Mouse (Mus musculus) lung, postnatal 4 days (tissue): ENCODE measurements at regions not wholly inside any gene's neighbourhood (a gene's known extent, or its start where the extent isn't known, plus 50 kb on each side); places are given as distances from the start of the nearest gene placed in this dataset.
A peak's percentile ranks its signal among the peaks of the same experiment; 100 is the strongest.

Source experiments
- DNase-seq, 2 experiments: peaks; one replicate each; pipeline ENCODE4 v3.0.0; 2021

- peak in 1 of 2 experiments; percentile 17 for DNase-seq
These were observed 66.8 kb upstream of the Zbtb20 start for GRCm38 (mm10) chr16:42808864-42809263.

- DNase-seq, result no peak
These were observed 68.1 kb upstream of the Zbtb20 start for GRCm38 (mm10) chr16:42807536-42807935.

DNA sequence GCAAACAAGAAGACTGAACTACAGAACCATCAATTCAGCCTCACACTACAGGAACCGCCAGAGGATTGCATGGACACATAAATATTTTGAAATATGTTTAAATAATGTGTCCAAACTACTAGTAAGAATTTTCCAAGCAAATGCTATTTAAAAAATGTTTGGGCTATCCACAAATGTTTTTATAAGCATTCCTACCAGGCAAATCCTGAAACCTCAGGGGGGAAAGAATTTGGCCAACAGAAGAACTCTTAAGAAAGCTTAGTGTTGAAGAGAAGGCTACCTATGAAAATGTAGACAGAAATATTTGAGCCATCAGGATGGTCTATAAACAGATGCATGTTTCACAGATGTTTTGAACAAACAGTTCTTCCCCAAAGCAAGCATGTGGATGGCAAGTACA is 72.1 kb upstream of the Zbtb20 start:
- DNase-seq, result no peak

DNA sequence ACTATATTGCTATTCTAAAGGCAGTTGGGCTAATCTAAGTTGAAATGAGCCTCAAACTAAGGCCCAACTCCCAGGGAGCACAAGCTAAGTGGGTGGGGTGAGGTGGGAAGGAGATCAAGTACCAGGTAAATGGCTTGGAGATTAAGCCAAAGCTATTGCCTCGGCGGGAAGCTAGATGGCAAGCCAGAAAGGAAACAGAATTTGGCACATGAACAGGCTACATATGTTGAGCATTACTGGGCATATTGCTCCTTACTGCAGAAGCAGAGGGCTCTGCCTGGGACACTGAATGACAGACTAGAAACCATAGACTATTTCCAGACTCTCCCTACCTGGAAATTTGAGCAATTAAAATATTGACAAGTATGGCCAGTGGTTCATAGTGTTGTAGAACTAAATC is 83.1 kb upstream of the Zbtb20 start:
- no peak for DNase-seq

- no peak for DNase-seq
These were observed 91.0 kb upstream of the Zbtb20 start for GRCm38 (mm10) chr16:42784712-42785111.

GRCm38 (mm10) chr16:42784031-42784430 is 91.7 kb upstream of the Zbtb20 start:
- DNase-seq, result no peak

- peak; percentile 52 to 69 for DNase-seq
These were observed 93.5 kb upstream of the Zbtb20 start for GRCm38 (mm10) chr16:42782091-42782679.

- peak in 1 of 2 experiments; percentile 24 for DNase-seq
These were observed 94.3 kb upstream of the Zbtb20 start for GRCm38 (mm10) chr16:42781096-42782071.

DNA sequence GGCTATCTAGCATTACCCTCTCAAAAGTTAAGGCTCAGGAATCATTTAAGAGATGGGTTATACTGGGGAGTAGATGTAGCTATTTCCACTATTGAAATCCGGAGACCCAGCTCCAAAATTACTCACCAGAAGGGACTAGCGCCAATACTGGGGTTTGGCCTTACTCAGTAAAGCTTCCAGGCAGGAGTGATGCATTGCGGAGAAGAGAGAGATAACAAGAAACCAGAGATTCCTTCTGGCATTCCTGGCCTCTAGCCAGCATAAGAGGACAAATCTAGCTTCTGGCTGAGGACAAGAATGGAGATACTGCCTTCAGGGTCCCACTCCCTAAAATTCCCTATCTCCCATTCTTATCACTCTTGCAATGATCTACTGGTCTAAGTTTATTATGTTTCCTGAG is 95.7 kb upstream of the Zbtb20 start:
- no peak for DNase-seq

DNA sequence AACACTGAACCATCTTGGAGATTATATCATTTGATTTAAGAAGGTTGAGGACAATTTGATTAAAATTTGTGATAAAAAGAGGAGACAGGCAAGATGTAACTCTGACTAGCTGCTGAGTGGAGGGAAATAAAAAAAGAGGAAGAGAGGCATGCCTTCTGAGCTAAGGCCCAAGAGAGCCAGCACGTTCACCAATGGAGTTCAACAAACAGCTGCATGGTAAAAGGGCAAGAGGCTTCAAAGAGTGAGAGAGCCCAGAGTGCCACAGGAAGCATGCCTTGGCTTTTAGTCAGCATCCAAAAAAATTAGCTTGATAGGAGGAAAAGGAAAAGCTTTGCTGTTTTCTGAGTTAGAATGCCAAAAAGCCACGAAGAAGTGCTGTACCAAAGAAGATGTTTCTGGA is 103.0 kb upstream of the Zbtb20 start:
- DNase-seq, result no peak

- DNase-seq, result no peak
These were observed 105.5 kb upstream of the Zbtb20 start for GRCm38 (mm10) chr16:42770199-42770598.

DNA sequence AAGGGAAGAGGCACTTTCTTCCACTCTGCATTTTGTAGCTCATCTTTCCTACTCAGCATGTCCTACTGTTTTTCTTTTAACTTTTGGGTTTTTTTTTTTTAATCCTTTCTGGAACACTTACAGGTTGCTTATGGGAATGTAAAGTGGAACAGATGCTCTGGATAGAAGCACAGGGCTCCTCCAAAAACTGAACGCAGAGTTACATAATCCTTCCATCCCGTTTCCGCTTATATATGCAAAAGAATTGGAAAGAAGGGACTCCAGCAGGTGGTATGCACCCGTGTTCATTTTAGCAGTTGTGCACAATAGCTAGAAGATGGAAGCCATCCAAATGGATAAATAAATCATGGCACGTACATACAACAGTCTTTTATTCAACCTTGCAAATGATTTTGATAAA is 127.0 kb upstream of the Zbtb20 start:
- DNase-seq, result no peak

- DNase-seq, result peak in 1 of 2 experiments; percentile 4
These were observed 129.6 kb upstream of the Zbtb20 start for GRCm38 (mm10) chr16:42745943-42746675.

DNA sequence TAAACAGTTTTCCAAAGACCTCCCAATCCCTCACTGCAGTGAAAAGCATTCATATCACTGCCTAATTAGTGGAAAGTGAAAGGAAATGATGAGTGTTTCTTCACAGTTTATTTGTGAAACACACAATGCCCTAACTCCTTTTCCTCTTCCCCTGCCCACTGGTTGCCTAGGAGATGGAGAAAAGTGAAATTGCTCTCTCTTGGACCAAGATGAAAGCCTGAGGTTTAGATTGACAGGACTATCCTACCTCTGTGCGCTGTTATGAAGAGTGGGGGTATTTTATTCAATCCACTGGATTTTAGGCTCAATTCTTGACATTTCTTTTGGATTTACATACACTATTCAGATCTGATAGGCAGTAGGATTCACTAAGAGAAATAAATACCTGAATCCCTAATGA is 132.1 kb upstream of the Zbtb20 start:
- DNase-seq, result no peak

- no peak for DNase-seq
These were observed 132.6 kb upstream of the Zbtb20 start for GRCm38 (mm10) chr16:42743120-42743519.

DNA sequence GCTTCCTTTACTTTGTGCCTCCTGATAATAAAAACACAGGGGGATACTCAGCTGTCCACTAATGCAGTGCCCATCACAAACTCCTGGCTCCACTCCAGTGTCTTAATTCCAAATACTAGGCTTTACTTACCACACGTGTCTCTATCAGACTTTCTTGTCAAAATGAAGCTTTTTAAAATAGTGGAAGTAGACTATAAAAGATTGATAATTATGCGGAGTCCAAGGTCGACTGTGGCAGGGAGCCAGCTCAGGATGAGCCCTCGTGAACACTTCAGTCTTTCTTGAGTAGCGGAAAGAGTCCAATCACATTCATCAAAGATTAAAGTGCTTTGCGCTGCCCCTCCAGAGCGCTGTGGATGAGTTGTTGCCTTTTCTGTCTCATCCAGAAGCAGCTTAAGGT is 147.9 kb upstream of the Zbtb20 start:
- no peak for DNase-seq

DNA sequence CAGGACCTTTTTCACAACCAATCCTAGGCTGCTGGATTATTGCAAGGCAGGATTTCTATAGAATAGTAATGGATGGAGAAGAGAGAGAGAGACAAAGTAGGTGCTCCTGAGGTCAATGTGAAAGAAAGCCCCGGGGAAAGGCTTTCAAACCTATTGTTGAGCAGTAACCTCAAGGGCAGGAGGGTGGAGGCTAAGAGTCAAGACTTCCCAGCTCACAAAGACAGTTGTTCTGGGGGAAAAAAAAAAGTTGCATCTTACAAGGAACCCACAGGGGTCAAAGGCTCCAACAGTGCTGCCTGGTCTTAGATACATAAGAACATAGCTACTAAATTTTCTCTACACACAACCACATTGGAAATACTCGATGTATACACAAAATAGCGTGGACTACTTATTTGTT is 155.8 kb upstream of the Zbtb20 start:
- no peak for DNase-seq

DNA sequence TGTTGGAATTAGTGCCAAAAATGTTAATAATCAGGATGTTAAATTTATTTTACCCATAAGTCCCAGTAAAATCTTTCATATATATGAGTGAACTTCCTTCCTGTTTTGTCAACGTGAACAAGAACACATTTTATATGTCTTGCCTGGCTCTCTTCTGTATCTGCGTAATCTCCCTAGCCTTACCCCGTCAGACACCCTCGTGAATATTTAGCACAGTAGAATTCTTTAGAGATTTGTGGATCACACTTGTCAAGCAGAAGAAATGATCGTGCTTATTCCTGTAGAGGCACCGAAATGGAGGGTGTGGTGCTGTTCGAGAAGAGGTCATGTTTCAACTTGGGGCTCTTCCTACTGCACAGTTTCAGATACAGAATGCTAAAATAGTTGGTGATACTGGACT is 157.2 kb upstream of the Zbtb20 start:
- DNase-seq, result no peak

DNA sequence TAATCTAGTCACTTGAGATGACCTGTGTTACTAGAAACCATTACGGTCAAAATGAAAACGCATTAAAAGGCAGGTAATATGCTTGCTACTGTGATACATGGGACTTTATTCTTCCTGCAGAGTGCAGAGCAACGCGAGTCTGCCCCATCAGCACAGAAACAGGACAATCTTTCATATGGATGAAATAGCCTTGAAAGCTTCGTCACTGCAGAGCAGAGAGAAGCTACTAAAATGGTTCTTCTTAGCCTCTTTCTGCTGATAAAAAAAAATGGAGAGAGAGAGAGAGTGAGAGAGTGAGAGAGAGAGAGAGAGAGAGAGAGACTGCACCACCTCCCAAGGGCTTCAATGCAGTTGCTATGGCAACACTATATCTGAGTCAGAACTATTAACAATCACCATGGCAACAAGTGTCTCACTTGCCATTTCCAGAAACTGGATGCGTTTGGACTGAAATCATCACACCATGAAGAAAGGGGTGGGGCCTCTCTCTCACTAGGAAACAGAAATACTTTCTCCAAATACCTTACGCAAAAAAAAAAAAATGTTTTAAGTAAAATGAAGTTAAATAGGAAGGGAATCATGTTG is 157.8 kb upstream of the Zbtb20 start:
- DNase-seq, result no peak

DNA sequence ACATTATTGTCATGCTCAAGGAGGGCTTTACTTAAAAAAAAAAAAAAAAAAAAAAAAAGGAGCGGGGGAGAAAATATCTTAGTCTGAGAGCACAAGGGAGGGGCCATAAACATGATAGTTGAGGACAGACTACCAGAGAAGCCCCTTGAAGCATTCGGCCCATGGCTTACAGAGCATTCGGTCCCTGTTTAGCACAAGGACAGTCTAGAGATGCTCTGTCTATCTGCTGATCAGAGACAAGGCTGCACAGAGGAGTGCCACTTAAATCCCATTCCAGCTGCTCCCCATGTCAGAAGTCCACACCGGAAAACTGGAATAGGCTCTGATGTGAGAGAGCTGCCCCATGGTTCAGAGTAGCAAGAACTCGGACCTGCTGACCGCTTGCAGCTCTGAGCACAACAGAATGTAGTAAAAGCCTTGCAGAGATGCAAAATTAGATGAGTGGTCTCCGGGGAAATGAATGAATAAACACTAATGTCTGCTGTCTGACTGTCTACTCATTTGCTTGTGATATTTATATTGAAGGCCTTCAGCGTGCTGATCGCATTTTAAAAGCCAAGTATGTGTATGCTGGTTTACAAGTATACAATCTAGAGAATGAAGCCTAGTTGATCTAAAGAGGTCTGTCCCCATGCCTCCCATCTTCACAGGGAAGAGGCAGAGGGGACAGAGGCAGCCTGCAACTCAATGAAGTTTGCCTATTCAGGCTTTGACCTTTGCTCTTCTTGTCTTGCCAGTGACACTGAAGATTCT is 158.4 kb upstream of the Zbtb20 start:
- DNase-seq, result no peak

GRCm38 (mm10) chr16:42702676-42703075 is 173.0 kb upstream of the Zbtb20 start:
- no peak for DNase-seq

DNA sequence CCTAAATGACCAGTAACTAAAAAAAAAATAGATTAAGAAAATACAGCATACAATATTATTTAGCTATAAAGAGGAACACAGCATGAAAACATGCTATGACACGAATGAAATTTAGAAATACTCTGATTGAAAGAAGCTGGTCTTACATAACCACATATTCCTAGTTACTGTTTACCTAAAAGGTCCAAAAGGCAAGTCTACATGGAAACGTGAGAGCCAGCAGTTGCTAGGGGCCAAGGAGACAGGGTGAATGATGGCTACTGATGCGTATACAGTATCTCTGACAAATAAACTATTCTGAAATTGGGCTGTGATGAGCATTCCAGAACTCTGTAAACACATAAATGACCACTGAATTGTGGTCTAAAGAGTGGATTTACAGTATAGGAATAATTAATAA is 194.5 kb upstream of the Zbtb20 start:
- DNase-seq, result no peak
